Mouse (Mus musculus) kidney, embryonic 15.5 days (tissue): ENCODE results near the gene Nsmf. TPM values are rescaled to one million over a fixed set of nuclear protein-coding genes. Genes with fewer than 3 reads are reported as not detected.

Experiments
- microRNA-seq: library from miRNA; unstranded; fragments of <30 nt; microRNA quantifications from one replicate; pipeline ENCODE4, GENCODE M21; 2016
- polyA plus RNA-seq: library from polyadenylated mRNA; unstranded; fragments of >200 nt; fragmentation: Nextera tagmentation; extraction: Ambion mirVana; gene quantifications from 2 replicates; pipeline ENCODE4 v1.2.1, GENCODE M21; 2015

The Nsmf gene
- polyA plus RNA-seq, 1 experiment from 2014 or later, result 91.4 TPM

Small RNAs within 50 kb of the gene (microRNA-seq; reads per million reads assigned to microRNA genes)
- gene Gm24328 (not detected), gene Mir7664 (not detected)

Other genes with a start within 250 kb of the Nsmf start
- 88.4 and 93.2 TPM in 2 replicates for gene Ehmt1, start 134.7 kb upstream of the Nsmf start, polyA plus RNA-seq
- 45.3 and 48.5 TPM in 2 replicates for gene Arrdc1, start 119.1 kb upstream of the Nsmf start, polyA plus RNA-seq
- 15.9 and 22.9 TPM in 2 replicates for gene Zmynd19, start 104.6 kb upstream of the Nsmf start, polyA plus RNA-seq
- gene Dph7, start 92.0 kb upstream of the Nsmf start, polyA plus RNA-seq, result 28.3 and 29.5 TPM in 2 replicates
- gene Mrpl41, start 79.3 kb upstream of the Nsmf start, polyA plus RNA-seq, result 116 and 127 TPM in 2 replicates
- 6.7 and 9.0 TPM in 2 replicates for gene Pnpla7, start 78.3 kb upstream of the Nsmf start, polyA plus RNA-seq
- 5.0 and 5.3 TPM in 2 replicates for gene Entpd8, start 25.9 kb downstream of the Nsmf start, polyA plus RNA-seq
- 0.77 and 1.1 TPM in 2 replicates for gene Noxa1, start 40.8 kb downstream of the Nsmf start, polyA plus RNA-seq
- gene Nrarp, start 126.4 kb downstream of the Nsmf start, polyA plus RNA-seq, result 21.8 and 23.7 TPM in 2 replicates
- 11.7 and 14.1 TPM in 2 replicates for gene Tor4a, start 142.5 kb downstream of the Nsmf start, polyA plus RNA-seq
- gene Nelfb, start 157.1 kb downstream of the Nsmf start, polyA plus RNA-seq, result 114 and 124 TPM in 2 replicates
- 0.23 and 0.55 TPM in 2 replicates for gene Stpg3, start 160.3 kb downstream of the Nsmf start, polyA plus RNA-seq
- 1.4 and 1.9 TPM in 2 replicates for gene Fam166a, start 164.4 kb downstream of the Nsmf start, polyA plus RNA-seq
- gene Tubb4b, start 170.3 kb downstream of the Nsmf start, polyA plus RNA-seq, result 555 and 581 TPM in 2 replicates
- 0.78 and 0.99 TPM in 2 replicates for gene Slc34a3, start 180.0 kb downstream of the Nsmf start, polyA plus RNA-seq
- 0.31 and 0.41 TPM in 2 replicates for gene Rnf224, start 182.4 kb downstream of the Nsmf start, polyA plus RNA-seq
- gene Rnf208, start 187.9 kb downstream of the Nsmf start, polyA plus RNA-seq, result 20.7 and 21.8 TPM in 2 replicates
- 0.51 and 0.55 TPM in 2 replicates for gene Cysrt1, start 188.1 kb downstream of the Nsmf start, polyA plus RNA-seq
- gene AL732309.1, start 192.5 kb downstream of the Nsmf start, polyA plus RNA-seq, result 5.3 and 5.4 TPM in 2 replicates
- 23.4 and 23.6 TPM in 2 replicates for gene Tmem203, start 201.1 kb downstream of the Nsmf start, polyA plus RNA-seq
- gene Tprn, start 208.3 kb downstream of the Nsmf start, polyA plus RNA-seq, result 9.2 and 11.3 TPM in 2 replicates
- gene Ssna1, start 218.1 kb downstream of the Nsmf start, polyA plus RNA-seq, result 204 and 207 TPM in 2 replicates
- 123 and 129 TPM in 2 replicates for gene Anapc2, start 218.1 kb downstream of the Nsmf start, polyA plus RNA-seq
- not detected in 2 replicates for gene Tmem210, start 233.8 kb downstream of the Nsmf start, polyA plus RNA-seq
- 0.46 TPM in 1 of 2 replicates, not detected in the other for gene Lrrc26, start 235.6 kb downstream of the Nsmf start, polyA plus RNA-seq